In the genomic region with DNA sequence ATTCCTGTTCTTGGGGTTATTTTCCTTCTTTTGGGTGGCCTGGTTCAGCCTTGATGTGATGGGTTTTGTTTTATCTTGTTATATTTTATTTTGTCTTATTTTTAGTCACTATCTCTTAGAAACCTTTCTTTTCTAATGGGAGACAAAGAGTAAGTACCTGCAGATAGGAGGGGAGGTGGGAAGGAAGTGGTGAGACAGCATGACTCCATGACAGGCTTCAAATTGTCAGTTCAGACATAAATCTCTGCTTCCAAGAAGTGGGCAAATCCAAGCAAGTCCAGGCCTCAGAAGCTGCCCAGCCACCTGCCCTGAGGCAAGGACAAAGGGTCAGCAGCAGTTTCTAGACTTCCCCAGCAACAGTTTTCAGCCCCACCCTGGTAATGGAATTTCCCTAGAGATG, we compare ENCODE assay signal across 11 mouse cellular contexts.
DNase-seq lines count a peak whose midpoint lies in the region; ATAC-seq lines count a peak whose summit lies in the region.
"Had no signal": no experiment of that assay in that cellular context is flagged by ENCODE, and none has a peak within 500 bp of the region (broad histone marks: within the 10 kb centered on the region; RNA-seq: fewer than 3 reads in every experiment).

No protein-coding gene starts in this region.

- H3K27me3 ChIP-seq in intestine, embryonic 14.5 days (replicated peaks; ENCODE audit: control insufficient read depth, insufficient read depth, low read length), result no peaks in the 10 kb centered on the region
- H3K27me3 ChIP-seq in intestine, embryonic 16.5 days (replicated peaks; ENCODE audit: control insufficient read depth, insufficient read depth, low read length), result no peaks in the 10 kb centered on the region
- no peaks in the 10 kb centered on the region for H3K27me3 ChIP-seq in hindbrain, embryonic 13.5 days
- H3K27me3 ChIP-seq: liver, embryonic 15.5 days had no signal

- 0 out of 2 replicates have a peak overlapping the region, but pooled peaks have one; percentile 4 for H3K4me3 ChIP-seq in intestine, embryonic 14.5 days (ENCODE audit: low read depth, low read length)
- H3K4me3 ChIP-seq in intestine, embryonic 16.5 days (ENCODE audit: low read length), result no peak overlapping the region
- H3K4me3 ChIP-seq in brown adipose tissue, adult 24 weeks (ENCODE audit: insufficient read depth, low read depth, low read length), result peak overlapping the region; percentile 40
- peak overlapping the region; percentile 26 for H3K4me3 ChIP-seq in hindbrain, embryonic 13.5 days
- H3K4me3 ChIP-seq: liver, embryonic 15.5 days had no signal

- no peaks in the 10 kb centered on the region for H3K36me3 ChIP-seq in intestine, embryonic 14.5 days (ENCODE audit: control insufficient read depth, insufficient read depth, low read length)
- no peaks in the 10 kb centered on the region for H3K36me3 ChIP-seq in intestine, embryonic 16.5 days (ENCODE audit: control insufficient read depth, insufficient read depth, low read length)
- H3K36me3 ChIP-seq in hindbrain, embryonic 13.5 days, result no peaks in the 10 kb centered on the region
- H3K36me3 ChIP-seq: G1E; liver, embryonic 15.5 days had no signal

- no peak overlapping the region for H3K9ac ChIP-seq in intestine, embryonic 14.5 days (ENCODE audit: low read length)
- no peak overlapping the region for H3K9ac ChIP-seq in intestine, embryonic 16.5 days (ENCODE audit: low read depth, low read length)
- H3K9ac ChIP-seq in hindbrain, embryonic 13.5 days, result no peak overlapping the region; the same call in 1 of the 2 replicates
- H3K9ac ChIP-seq: liver, embryonic 15.5 days had no signal

- DNase-seq in intestine, embryonic 14.5 days (ENCODE audit: low spot score), result no peak
- peak; percentile 12 for DNase-seq in neural tube, embryonic 10.5 days (ENCODE audit: extremely low spot score, low spot score)
- DNase-seq in layer of hippocampus, postnatal 25 days (ENCODE audit: extremely low spot score in 1 of 2, low spot score in 1 of 2), result no peak
- no peak for DNase-seq in gastrocnemius, adult 8-10 months (ENCODE audit: low spot score in 2 of 2)
- DNase-seq in layer of hippocampus, adult 9-11 months, result no peak
- DNase-seq: cerebellum, adult 11-12 months had no signal

- ATAC-seq in intestine, embryonic 14.5 days (replicated peaks; ENCODE audit: low FRiP score, low TSS enrichment, low read depth), result no peak
- ATAC-seq in intestine, embryonic 16.5 days, result no peak
- no peak for ATAC-seq in hindbrain, embryonic 13.5 days (ENCODE audit: low FRiP score)

- H3K9me3 ChIP-seq in intestine, embryonic 14.5 days (ENCODE audit: control insufficient read depth, low read length), result no peaks in the 10 kb centered on the region
- no peaks in the 10 kb centered on the region for H3K9me3 ChIP-seq in intestine, embryonic 16.5 days (ENCODE audit: control insufficient read depth, low read length)
- no peaks in the 10 kb centered on the region for H3K9me3 ChIP-seq in hindbrain, embryonic 13.5 days
- H3K9me3 ChIP-seq: G1E; liver, embryonic 15.5 days had no signal

- no peak overlapping the region for H3K27ac ChIP-seq in intestine, embryonic 14.5 days (ENCODE audit: low read depth)
- no peak overlapping the region for H3K27ac ChIP-seq in intestine, embryonic 16.5 days (ENCODE audit: low read length)
- H3K27ac ChIP-seq in brown adipose tissue, adult 24 weeks (replicated peaks; ENCODE audit: low read depth, low read length), result no peak overlapping the region
- no peak overlapping the region for H3K27ac ChIP-seq in hindbrain, embryonic 13.5 days
- H3K27ac ChIP-seq: liver, embryonic 15.5 days had no signal

- H3K4me2 ChIP-seq in intestine, embryonic 14.5 days (ENCODE audit: low read length), result peak overlapping the region; percentile 20; the same call in 1 of the 2 replicates
- H3K4me2 ChIP-seq in intestine, embryonic 16.5 days (ENCODE audit: low read depth, low read length), result no peak overlapping the region
- peak overlapping the region; percentile 45 for H3K4me2 ChIP-seq in hindbrain, embryonic 13.5 days
- H3K4me2 ChIP-seq: liver, embryonic 15.5 days had no signal

- no peaks in the 10 kb centered on the region for H3K4me1 ChIP-seq in intestine, embryonic 14.5 days (replicated peaks; ENCODE audit: control insufficient read depth, insufficient read depth, low read length)
- H3K4me1 ChIP-seq in intestine, embryonic 16.5 days (ENCODE audit: control insufficient read depth, insufficient read depth, low read length), result no peaks in the 10 kb centered on the region
- H3K4me1 ChIP-seq in brown adipose tissue, adult 24 weeks (ENCODE audit: control insufficient read depth, insufficient read depth, insufficient read length, low read length), result no peaks in the 10 kb centered on the region
- H3K4me1 ChIP-seq in hindbrain, embryonic 13.5 days (replicated peaks), result peaks cover 3% of the 10 kb centered on the region; the same call in 1 of the 2 replicates
- H3K4me1 ChIP-seq: liver, embryonic 15.5 days had no signal
